Mouse (Mus musculus) large intestine, adult 2 months (tissue): ENCODE data around the gene Chn1. TPM values are rescaled to one million over a fixed set of nuclear protein-coding genes. Genes with fewer than 3 reads are reported as not detected.

Experiments
- DNase-seq: peaks from one replicate; pipeline ENCODE4 v3.0.0-alpha.2; 2012; ENCODE audit warnings: low read depth, low spot score
- WGBS: fragments of 180-500 bp; shearing (Covaris S2); methylation state at CpG from one replicate; pipeline ENCODE4 v1.1.7; 2018; 5-methylcytosine and 5-hydroxymethylcytosine counted together
- polyA plus RNA-seq: library from polyadenylated mRNA; depleted of rRNA; stranded (reverse); fragments of >200 nt; gene quantifications from 2 replicates; pipeline ENCODE4 v1.2.3, GENCODE M21; 2012

Chn1 gene
- polyA plus RNA-seq, 1 experiment = 4.7 TPM

DNA sequence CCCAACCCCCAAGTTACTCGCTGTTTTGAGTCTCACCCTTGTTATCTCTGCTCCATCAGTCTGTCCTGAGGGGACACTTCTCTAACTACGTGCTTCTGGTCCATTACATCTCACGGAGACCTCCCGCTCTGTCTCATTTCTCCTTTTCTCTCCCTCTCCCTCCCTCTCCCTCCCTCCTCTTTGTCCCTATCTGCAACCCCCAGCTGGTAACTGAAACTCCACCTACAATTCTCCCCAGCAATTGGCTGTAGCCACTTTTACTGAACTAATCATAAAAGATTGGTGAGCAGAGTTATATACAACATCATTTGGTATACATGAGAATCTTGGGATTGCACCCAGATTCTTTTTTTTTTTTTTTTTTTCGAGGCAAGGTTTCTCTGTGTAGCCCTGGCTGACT is 16.1 kb downstream of the Chn1 start:
- 79% methylated on average over 5 of the region's 5 CpGs for WGBS
- DNase-seq = no peak

DNA sequence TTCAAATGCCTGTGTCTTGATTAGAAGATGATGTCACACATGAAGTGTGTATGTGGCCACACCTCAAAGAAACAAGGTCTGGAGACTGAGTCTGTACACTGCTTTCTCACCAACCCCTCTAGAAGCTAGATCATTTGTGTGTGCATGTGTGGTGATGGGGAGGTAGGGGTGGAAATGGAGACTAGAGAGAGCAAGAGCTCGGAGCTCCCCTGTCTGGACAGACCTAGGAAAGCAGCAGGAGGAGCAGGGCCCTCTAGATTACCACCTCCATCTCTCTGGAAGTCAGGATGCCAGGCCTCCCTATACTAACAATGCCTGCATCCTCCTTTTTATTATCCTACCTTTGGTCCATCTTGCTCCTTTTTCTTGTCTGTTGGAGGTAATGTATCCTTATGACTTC is 27.8 kb downstream of the Chn1 start:
- WGBS = 80% methylated on average over 1 of the region's 1 CpGs
- DNase-seq = no peak

DNA sequence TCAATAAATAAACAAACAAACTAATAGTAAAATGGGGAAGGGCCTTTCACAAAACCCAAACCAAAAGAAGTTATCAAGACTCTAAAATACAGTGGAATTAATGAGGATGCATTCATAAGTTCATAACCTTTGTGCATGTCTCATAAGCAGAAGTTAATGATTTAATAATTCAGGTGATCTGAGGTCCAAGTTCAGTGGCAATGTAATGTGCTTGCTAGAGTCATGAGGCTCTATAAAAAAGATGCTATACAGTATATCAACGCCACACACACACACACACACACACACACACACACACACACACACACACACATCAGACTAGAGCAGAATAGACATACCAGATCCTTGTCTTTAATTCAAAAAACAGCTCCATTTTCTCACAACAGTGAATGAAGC is 28.8 kb downstream of the Chn1 start:
- no peak for DNase-seq
- WGBS = 32% methylated on average over 1 of the region's 1 CpGs

DNA sequence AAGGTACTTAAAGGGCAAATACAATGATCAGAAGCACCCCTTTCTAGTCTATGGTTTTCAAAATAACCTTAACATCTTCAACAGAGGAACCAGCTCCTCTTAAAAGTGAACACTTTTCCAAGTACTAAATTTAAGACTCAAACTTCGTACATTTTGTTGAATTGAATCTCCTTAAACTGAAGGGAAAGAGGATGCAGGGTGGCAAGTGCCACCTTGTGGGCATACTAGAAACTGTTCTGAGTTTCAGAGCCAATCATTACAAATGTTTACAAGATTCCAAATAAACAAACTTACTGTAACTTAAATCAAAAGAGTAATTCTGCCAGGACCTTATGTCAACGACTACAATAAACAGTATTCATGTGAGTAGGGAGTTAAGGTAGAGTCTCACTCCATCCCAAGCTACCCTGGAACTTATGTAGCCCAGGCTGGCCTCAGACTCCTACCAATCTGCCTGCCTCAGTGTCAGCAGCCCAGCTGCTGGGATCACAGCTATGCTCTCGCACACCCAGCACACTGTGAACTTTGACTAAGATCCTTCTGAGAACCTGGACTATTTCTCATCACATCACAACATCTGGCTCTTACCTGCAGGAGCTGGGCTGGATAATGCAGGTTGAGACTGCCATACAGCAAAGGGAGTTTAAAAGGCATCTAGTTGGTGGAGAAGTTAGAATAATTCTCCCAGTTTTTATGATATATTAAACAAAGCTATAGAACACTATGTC is 29.3 kb downstream of the Chn1 start:
- 27% methylated on average over 3 of the region's 3 CpGs for WGBS
- DNase-seq = no peak

DNA sequence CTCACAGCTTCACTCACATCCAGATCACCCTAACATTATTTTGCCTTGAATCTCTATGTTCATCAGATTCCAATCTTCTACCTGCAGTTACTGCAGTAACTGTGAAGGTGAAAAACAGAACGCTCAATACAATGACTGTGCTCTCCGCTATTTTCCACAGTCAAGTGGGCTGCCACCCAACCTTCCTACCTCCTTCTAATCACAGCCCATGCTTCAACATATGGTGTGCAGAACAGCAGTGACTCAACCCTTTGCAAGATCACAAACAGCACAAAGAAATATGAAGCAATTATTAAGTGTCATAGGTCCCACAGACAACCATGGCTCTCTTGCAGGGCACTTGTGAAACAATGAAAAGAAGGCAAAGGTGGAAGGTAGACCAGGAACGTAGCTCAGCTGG is 33.9 kb downstream of the Chn1 start:
- DNase-seq = no peak
- WGBS = 93% methylated on average over 3 of the region's 3 CpGs

DNA sequence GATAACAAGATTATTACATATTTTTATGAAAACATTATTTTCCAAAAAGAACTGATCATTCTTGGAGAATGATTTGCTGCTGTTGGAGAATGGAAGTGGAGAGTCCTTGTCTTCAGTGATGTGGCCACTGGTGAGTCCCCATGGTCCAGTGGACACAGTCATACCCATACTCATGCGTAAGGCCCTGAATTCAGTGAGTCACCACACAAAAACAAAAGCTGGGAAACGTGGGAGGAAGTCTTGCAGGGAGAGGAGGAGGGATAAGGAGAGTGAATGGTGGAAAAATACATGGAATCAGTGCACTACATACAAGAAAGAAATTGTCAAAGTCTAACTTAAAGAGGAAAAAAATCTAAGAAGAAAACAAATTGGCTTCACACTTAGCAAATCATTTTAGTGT is 47.3 kb downstream of the Chn1 start:
- WGBS = 53% methylated on average over 2 of the region's 2 CpGs
- DNase-seq = no peak

DNA sequence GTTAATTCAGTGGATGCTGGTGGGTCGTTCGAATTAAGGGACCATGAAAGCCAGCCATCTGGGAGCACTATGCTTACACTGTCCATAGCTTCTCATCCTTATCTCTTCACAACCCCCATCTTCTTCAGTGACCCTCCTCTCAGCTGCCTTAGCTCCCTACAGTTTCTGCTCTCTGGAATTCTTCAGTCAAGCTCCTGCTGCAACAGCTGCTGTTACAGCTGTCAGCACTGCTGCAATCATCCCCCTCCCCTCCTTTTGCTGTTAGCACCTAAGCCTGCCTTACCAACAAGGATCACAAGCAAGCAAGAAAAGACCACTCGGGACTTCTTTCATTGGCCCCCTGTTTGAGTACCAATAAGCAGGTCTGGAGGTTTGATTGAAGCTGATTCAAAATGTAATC is 50.2 kb downstream of the Chn1 start:
- no peak for DNase-seq
- 67% methylated on average over 3 of the region's 3 CpGs for WGBS

DNA sequence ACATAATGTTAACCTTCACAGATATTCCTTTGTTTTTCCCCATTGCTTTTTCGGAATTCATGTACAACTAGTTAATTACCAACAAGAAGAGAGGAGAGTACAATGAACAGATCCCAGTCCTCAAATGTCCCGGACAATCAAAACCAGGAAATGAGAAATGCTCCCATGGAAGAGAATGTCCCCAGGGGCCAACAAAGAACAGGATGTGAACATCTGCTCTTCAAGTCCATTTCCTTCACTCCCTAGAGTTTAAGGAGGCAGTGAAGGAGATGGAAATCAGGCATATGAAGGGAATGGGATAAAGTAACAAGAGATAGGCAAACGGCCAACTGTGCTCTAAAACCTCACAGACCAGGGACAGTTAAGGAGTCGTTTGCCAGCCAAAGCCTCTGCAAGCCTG is 53.3 kb downstream of the Chn1 start:
- WGBS = 33% methylated on average over 4 of the region's 4 CpGs
- DNase-seq = no peak

DNA sequence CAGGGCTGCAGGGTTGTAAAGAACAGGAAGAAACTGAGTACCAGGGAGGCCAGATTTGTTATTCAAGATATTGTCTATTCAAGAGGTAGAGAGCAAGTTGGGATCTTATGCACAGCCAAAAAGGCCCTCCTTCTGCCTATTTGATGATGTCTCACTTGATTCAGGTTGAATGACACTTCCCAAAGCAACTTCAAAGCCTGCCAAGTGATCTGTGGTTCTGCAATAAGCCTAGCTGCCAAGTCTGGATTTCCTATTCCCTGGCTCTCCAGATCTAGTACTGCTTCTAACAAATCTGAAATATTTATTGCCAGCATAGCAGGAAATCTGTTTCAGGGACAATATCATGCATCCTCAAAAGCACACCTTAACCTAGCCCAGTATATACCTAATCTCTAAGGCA is 62.7 kb downstream of the Chn1 start:
- DNase-seq = no peak

DNA sequence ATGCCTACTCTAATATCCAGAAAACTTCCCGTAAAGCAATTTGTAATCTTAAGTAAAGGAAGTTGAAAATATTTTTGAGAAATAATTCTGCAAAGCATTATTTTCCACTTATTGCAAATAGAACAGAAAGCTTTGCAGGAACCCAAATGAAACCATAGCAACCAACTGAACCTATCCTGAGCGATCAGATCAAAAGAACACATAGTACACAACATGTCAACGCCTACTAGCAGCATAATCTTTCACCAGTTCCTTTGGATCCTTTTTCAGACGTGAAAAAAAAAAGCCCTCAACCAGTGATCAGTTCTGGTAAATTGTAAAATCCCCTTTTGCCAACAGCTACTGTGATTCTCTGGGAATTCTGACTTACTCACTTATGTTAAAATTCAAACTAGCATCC is 82.1 kb downstream of the Chn1 start:
- no peak for DNase-seq
- 66% methylated on average over 4 of the region's 4 CpGs for WGBS

DNA sequence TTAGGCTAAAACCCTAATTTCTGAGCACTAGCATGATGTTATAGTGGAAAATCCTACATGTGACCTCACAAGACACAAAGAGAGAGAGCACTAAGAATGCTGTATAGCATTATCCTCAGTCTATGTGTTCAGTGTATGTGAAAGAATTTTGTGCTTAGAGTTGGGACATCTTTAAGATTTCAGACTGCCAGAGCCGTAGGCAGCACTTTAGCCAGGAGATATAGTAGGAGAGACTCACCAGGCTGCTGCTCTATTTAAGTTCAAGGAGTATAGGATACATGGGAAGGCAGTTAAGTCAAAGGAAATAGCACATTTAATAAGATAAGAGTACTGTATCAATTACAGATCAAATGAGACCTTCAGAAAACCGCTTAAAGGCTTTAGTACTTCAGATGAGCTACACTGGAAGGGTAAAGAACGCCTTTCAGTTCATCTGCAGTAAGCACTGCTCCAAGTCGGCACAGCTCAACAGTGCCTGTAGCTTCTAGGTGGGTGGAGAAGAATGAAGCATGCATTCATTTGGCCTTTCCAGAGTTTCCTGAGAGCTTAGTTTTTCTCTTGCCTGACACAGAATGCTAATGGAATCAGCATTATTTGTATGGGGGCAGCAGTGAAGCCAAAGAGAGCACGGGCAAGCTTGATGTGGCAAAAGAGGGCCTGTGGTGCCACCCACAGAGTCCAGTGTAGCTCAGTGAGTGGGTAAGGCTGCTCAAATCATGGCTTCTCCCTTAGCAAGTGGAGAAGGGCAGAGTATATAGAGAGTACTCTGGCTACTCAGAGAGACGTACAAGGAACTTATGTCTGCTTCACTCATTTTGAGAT is 84.2 kb downstream of the Chn1 start:
- WGBS = 88% methylated on average over 6 of the region's 6 CpGs

DNA sequence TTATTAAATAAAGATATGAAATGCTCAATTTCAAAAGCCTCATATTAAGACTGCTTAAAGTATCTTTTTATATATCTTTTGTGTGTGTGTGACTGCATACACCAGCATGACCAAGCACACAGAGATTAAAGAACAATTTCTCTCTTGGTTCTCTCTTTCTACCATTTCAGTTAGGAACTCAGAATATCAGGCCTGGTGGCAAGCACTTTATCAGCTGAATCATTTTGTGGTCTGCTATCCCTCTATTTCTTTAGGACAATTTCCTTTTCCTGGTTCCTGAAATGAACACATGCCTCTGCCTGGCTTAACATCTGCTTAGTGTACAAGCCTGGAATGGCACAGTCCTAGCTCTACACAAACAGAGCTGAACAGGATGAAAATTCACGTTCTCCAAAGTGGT is 92.6 kb downstream of the Chn1 start:
- no peak for DNase-seq
- 52% methylated on average over 1 of the region's 1 CpGs for WGBS

More for the DNA sequence above, 84.2 kb downstream of the Chn1 start:
- DNase-seq = no peak

DNA sequence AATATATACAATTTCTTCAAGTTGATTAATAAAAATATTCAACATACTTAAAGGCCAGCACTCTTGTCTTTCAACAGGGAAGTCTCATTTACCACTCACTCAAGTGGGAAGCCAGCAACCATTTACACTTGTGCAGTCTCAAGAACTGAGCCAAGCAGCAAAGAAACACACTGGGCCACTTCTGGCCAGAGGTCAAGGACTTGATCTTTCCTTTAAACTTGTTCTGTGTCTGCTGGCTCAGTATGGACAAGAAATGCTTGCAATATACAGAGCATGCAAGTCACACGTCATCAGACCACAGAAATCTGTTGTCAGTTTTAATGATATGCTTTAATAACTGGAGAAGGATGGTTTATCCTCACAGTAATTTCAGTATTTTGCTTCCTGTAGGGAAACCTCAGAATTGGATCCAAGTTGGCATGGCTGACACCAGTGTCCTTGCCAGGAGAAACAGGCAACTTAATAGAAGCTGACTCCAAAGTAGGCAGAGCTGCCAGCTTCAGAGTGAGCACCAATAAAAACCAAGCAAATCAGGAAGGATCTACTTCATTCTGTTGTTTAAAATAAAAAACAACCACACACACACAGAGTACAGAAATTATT is 94.6 kb downstream of the Chn1 start:
- WGBS = 65% methylated on average over 1 of the region's 1 CpGs
- no peak for DNase-seq

DNA sequence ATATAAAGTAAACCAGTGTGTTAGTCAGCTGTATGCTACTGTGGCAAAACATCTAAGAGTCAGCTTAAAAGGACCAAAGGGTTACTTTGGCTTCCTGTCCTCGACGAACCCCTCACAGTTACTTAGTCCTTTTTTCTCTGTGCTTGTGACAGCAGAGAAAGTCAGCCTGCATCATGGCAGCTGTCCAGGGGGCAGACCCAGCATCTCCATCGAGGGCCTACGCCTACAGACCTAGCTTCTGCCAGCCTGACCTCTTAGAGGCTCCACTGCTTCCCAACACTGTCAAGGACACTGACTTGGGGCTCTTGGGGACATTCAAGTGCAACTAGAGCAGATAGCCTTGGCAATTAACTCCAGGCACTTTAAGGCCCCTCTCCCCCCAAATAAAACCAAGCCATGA is 106.5 kb downstream of the Chn1 start:
- WGBS = 69% methylated on average over 4 of the region's 4 CpGs

DNA sequence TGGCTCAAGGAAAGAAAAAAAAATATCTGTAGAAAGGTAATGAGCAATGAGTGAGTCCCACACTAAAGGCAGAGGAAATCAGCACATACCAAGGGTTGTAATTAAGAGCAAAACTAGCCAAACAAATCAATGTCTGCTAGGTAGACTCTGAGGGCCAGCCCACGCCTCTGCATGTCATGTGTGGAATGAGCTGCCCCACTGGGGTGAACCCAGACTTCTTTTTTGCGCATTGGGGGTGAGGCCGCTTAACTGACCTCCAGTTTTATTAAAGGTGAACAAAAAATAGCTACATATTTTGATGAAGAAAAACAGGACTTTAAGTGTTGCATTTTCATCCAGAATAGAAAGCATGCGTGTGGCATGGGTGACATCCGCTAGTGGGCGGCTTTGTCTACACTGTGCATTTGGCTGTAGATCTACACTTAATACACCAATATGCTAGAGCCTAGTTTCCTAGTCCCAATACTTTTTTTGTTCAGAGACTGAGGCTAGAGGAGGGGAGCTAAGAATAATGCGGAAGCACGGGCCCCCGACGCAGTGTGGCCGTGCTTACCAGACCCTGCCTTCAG is 114.5 kb downstream of the Chn1 start:
- 89% methylated on average over 11 of the region's 11 CpGs for WGBS
- DNase-seq = no peak

More for the DNA sequence above, 106.5 kb downstream of the Chn1 start:
- no peak for DNase-seq

DNA sequence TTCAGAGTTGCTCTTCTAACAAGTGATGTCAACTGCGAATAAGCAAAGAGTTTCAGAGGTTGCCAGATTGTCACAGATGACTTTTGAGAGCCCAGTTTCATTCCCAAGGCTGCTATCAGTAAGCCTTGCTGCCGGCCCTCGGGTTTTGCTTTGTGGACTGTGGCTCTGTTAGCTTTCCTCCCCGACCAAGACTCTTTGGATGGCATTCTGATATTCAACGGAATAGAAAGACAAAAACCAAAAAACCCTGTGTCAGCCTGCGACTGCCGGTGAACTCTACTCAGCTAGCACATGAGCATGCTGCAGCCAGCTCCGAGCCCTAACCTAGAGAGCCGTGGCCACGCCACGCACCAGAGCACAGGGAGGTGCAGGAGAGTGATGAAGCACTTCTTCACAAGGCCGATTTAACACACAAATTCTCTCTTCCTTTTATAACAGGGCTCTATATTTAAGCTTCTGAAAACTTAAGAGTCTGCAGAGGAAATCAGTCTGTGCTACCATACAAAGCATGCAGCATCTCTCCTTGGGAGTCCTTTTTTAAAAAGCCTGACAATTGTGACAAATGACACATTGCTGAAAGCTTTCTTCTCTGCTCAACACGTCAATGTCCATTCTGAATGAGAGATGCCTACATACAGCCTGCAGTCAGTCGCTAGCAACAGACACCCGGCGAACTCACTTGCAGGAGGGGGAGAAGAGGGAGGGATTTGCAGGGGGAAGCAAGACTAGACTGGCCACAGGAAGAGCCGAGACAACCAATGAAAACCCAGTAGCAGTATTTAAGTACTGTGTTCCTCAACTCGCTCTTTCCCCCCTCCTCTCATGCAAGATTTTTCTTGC is 115.2 kb downstream of the Chn1 start:
- no peak for DNase-seq
- 49% methylated on average over 18 of the region's 18 CpGs for WGBS

DNA sequence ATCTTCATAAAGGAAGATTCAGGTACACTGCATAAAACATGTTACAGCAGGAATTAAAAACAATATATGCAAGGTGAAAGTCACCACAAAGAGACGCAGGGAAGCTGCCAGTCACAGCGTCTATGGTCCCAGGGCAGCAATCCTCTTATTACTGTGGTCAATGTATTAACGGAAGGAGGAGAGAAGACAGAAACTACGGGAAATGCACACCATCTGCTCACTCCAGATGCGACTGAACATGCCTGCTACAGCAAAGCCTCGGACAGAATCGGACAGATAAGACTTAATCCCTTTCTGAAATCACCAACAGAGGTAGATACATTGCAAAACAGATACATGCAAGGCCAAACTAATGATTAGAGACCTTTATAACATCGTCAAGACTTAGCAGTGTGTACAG is 116.1 kb downstream of the Chn1 start:
- WGBS = 83% methylated on average over 8 of the region's 8 CpGs
- no peak for DNase-seq

DNA sequence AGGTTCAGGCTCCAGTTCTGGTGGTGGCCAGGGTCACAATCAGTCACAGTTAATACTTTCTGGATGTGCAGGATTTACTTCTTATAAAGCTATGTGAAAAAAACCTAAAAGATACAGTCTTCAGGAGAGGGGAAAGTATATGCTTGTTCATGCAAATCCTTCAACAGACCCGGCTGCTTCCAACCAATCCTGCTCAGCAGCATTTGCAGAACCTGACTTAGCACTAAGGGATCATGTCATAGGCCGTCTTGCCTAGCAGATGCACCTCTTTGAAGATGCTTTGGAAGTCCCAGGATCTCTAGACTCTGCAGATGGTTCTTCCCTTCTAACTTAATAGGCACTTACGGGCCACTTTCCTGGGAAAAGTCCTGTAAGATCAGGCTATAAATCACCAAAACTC is 117.2 kb downstream of the Chn1 start:
- 80% methylated on average over 3 of the region's 3 CpGs for WGBS
- DNase-seq = no peak

DNA sequence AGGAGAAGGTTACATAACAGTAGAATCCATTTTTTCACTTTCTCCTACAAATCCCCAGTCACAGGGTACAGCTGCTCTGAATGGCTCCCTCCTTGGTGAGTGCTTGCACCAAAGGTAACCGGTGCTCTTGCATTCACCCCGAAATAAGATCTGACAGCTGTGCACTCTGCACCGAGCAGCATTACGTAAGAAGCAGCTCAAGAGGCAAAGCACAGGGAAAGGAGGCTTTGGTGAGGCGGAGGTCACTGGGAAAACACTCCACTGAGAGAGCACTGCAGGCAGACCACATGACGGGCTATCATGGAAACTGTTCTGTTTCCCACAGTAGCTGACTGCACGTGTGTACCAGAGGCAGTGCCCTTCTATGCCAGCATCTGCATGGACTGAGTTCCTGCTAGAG is 118.0 kb downstream of the Chn1 start:
- 60% methylated on average over 7 of the region's 7 CpGs for WGBS
- DNase-seq = no peak

DNA sequence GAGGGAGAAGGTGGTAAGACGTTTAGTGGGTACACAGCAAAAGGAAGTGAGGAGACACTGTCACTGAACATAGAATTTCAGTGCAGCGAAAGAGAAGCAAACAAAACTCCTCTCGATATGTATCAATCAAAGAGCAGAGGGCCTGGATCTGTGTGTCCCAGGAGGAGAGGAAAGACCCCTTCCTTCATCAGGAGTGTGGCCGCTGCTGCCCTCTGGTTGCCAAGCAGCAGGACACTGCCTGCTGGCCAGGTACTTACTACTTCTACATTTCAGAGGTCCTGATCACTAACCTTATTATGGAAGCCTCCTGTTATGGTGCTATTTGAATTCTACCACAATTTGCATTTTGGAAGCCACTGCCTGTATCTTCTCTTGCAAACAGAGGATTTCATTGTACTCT is 119.5 kb downstream of the Chn1 start:
- DNase-seq = no peak
- 86% methylated on average over 4 of the region's 4 CpGs for WGBS
